Mouse (Mus musculus) spleen, adult 18-20 months (tissue): ENCODE results near the gene Fgfr3.
A peak's percentile ranks its signal among the peaks of the same experiment; 100 is the strongest.

Experiments used
- DNase-seq, 2 experiments: peaks; one replicate each; pipeline ENCODE4 v3.0.0; 2022; ENCODE audit warnings: mixed read lengths in 2 of 2

Fgfr3 gene

DNA sequence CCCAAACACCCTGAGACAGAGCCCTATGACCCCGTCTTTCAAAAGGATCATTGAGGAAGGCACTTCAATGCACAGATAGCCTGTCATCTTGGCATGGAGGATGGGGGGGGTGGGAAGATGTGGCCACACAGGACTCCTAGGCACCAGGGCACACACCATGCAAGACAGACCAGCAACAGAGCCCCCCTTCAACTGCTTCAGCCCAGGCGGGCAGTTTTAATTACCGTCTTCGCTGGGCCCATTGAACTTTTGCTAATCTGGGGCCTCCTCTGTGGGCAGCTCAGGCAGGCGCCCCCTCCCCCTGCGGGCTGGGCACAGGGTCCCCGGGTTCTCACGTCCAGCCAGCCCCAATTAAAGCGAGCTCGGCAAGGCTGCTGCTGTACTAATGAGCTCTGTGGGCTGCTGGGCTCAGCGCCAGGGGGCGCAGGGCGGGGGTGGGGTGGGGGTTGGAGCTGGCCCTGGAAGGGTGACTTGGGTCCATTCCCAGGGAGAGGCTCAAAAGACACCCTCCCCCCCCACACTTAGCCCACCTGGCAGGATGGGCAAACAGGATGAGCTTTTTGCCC, 23.4 kb upstream of the Fgfr3 start:
- DNase-seq: no peak

- DNase-seq: no peak
Observed at GRCm38 (mm10) chr5:33698669-33699068, 22.8 kb upstream of the Fgfr3 start.

DNA sequence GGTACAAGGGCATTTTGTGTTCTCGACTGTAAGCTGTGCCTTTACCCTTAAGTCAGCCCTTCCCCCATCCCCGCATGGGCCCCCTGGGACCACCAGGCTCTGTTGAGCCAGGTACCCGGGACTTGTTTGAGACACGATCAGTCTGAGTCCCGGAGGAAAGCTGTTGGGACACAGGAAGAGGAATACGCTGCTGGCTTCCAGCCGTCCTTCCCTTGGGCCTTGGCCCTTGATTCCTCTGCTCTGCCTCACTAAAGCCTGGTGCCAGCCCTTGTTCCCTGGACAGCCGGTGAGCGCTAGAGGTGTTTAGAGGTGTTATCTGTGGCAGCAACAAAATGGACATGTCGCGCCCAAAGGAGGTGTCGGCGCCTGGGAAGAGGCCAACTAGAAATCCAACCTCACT, 21.5 kb upstream of the Fgfr3 start:
- no peak for DNase-seq

DNA sequence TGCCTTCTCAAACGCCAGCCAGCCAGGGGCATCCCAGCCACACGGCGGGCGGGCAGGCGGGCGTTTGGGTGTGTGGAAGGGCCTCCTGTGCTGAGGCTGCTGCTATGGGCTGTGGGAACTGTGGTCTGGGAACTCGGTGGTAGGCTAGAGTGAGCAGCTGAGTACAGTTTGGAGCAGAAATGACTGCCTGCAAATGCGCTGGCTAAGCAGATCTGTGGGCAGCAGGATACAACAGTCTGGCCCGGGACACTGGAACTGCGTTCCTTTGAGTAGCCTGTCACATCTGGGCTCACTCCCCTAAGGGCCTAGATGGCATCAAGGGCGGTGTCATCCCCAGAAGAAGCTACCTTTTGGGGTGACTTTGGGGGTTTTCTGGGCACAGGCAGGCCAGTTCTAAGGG, 19.6 kb upstream of the Fgfr3 start:
- no peak for DNase-seq

GRCm38 (mm10) chr5:33703999-33704398, 17.5 kb upstream of the Fgfr3 start:
- DNase-seq: no peak

DNA sequence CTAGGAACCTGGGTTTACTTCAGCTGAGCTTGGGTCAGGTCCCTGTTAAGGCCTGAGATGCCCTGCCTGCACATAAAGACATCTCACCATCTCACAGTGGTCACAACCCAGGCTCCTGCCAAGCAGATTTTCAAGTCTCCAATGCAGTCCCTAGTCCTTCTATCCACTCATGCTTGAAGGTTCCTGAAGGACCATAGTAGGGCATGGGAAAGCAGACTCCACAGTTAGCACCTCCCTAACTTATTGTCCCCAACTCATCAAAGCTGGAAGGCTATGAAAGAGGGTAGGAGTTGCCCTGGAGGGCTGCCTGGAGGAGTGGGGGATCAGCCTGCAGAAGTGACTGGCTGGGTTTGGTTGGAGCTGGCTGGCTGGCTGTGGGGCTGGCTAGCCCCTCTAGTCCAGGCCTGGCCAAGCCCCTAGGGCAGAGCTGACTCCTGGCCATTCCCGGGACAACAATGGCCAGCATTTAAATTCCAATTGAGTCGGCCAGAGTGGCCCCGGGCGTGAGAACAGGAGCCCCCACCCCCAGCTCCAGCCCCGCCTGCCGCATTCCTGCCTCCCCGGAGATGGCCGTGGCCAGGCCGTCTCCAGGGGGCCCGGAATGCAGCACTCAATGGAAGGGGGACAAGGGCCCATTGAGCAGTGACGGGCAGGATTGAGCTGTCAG, 16.4 kb upstream of the Fgfr3 start:
- no peak for DNase-seq

- DNase-seq: no peak
Observed at GRCm38 (mm10) chr5:33705612-33706349, 15.7 kb upstream of the Fgfr3 start.

GRCm38 (mm10) chr5:33706350-33706629, 15.2 kb upstream of the Fgfr3 start:
- DNase-seq: no peak

GRCm38 (mm10) chr5:33707163-33707562, 14.3 kb upstream of the Fgfr3 start:
- DNase-seq: no peak

- DNase-seq: no peak
Observed at GRCm38 (mm10) chr5:33709037-33709436, 12.4 kb upstream of the Fgfr3 start.

DNA sequence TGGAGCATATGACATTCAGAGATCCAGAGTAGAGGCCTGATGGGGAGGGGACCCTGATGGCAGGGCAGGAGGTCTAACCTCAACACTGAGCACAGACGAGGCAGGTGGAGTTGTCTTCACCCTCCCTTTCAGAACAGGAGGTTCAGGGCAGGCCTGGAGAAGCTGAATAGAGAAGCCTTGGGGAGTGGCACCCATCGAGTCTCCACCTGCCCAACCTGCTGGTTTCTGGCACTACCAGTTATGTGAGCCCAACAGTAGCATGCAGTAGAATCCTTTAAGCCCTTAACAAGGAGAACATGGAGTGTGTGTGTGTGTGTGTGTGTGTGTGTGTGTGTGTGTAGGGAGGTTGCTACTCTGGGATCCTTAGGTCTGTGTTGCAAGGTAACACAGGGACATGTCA, 8.9 kb upstream of the Fgfr3 start:
- DNase-seq: no peak

GRCm38 (mm10) chr5:33715182-33715581, 6.3 kb upstream of the Fgfr3 start:
- no peak for DNase-seq

DNA sequence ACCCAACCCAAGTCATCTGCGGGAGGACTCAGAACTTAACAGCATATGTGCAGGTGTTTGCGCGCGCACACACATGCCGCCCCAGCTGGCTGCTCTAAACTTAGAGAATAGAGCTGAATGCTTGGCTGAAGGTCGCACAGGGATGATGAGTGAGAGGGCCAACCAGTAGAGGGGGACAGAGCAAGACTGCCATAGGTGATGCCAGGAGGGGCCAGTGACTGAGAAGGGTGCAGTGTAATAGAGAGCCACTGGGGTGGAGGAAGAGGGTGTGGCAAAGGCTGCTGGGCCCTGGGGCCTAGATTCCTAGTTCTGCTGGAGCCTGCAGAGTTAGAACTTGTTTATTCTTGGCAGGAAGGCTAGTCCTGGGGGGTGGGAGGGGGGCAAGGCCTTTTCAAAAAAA, 5.0 kb upstream of the Fgfr3 start:
- no peak for DNase-seq

DNA sequence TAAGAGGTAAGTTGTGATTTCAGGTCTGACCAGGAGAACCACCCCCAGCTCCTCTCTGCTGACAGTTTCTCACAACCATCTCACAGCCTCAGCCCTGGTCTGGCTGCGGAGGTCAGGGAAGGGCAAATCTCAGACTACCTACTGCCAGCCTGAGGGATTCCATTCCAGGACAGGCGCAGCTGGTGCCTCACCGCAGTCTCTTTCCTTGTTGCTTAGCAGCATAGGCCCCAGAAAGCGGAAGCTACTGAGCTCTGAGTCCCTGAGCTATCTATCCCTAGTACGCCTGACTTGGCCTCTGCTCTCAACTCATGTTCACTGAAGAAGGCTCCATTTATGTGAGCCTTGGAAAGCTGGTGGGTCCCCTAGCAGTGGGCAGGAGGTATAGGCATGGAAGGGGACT, 3.0 kb upstream of the Fgfr3 start:
- DNase-seq: no peak

DNA sequence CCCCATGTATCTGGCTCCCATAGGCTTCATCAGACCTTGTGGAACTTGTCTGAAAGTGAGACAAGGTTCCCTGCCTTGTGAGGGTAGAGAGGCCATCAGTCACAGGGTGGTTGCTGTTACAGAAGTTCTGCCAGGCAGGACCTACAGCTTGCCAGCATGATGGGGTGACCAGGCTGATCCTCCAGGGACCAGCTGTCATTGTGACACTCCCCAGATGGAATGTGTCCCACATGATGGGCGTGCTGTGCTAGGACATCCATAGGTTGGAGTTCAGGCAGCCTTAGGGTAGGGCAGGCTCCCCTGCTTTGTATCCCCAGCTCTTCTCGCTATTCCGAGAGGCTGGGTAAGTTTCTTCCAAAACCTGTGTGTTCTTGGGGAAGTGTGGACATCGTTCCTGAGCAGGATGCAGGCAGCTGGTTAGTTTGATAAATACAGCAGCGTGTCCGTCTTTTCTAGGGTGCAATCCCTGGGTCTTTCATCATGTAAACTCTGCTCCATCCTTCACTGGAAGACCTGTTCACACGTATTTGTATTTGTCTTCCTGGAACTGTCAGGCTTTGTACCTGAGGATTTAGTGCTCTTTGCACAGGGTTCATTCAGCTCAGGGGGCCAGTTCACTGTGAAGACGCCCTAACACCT, 503 bp upstream of the Fgfr3 start:
- no peak for DNase-seq

DNA sequence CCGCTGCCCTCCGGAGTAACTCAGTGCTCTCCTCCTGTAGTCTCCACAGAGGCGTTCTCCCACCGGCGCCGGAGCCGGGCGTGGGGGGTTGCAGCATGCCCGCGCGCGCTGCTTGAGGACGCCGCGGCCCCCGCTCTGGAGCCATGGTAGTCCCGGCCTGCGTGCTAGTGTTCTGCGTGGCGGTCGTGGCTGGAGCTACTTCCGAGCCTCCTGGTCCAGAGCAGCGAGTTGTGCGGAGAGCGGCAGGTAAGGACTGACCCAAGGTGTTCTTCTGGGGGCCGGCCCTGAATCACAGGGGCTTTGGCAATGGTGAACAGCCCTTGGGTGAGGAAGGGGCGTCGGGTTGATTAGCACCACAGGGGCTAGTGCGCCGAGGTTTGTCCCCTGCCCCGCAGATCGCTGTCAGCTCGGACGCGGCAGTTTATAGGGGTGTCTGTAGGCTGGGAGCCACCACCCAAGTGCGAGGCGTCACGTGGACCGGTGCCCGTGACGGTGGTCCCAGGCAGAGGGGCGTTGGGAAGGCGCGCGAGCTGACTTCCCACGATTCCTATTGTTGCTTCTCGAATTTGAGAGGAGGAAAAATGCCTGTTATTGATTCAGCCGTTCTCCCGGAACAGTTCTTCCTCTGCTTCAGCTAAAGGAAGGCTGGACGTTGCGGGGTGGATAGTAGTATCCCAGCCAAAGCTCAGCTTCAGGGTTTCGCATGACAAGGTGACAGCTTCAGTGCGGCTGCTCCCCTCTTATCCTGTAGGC, 968 bp downstream of the Fgfr3 start:
- no peak for DNase-seq

DNA sequence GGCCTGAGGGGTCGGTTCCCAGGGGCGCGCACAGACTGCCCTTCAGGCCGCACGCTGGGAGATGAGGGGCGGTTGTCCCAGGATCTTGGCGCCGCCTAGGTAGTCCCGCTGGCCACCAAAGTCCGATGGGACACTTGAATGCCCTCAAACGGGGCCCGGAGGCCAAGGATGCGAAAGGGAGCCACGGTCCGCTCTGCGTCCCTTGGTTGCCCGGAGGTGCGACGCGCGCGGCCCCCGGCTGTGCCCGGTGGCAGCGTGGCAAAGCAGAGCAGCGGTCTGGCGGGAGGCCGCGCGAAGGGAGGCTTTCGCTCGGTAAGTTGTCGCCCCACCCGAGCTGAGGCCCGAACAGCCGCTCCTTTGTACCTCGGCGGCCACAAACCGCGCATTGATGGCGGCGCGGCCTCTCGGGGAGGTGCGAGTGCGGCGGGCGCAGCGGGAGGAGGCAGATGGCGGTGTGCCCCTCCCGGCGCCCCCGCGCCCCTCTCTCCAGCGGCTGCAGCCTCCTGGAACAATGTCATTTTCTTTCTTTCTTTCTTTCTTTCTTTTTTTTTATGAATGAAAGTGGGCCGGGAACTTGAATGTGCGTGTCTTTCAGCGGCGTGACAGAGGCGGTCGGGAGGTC, 1.7 kb downstream of the Fgfr3 start:
- DNase-seq: peak in 1 of 2 experiments; percentile 9

GRCm38 (mm10) chr5:33723641-33724465, 2.4 kb downstream of the Fgfr3 start:
- DNase-seq: no peak

DNA sequence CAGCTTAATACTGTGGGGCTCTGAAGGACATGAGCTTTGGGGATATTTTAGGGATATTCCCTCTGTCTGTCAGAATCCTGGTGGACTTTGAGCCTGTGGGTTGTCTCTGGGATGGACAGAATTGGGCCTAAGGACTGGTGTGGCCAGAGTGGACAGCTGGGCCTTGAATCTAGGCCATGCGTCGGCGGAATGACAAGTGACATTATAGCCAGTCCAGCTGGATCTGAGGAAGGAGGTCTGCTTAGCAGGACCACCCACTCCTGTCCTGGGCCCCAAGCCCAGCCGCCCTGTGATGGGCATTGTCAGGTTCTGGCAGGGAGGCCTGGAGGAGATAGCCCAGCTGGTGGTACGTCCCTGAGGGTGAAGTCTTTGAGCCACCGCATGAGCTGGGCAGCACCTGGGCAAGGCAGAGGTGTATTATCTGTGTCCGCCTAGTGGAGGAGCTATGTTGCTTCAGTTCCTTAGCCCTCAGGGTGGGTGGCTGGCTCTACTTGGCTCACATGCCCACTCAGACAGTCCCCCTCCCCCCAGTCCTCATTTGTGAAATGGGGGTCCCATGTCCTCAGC, 4.7 kb downstream of the Fgfr3 start:
- no peak for DNase-seq

DNA sequence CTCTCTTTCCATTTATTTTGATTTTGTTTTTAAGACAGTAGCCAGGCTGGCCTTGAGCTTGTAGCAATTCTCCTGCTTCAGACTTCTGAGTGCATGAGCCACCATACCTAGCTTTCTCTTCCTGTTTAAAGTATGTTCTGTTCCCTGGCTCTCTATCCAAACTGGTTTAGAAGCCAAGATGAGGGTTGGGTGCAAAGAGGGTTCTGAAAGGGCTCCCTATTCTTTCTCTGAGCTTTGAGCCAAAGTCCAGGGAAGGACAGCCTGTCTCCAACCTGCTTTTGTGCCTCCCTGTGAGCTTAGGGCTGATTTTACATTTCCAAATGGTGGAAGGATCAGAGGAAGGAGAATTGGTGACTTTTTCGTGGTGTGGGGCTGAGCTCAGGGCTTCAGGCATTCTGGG, 5.4 kb downstream of the Fgfr3 start:
- no peak for DNase-seq

GRCm38 (mm10) chr5:33728841-33729240, 7.4 kb downstream of the Fgfr3 start:
- no peak for DNase-seq

DNA sequence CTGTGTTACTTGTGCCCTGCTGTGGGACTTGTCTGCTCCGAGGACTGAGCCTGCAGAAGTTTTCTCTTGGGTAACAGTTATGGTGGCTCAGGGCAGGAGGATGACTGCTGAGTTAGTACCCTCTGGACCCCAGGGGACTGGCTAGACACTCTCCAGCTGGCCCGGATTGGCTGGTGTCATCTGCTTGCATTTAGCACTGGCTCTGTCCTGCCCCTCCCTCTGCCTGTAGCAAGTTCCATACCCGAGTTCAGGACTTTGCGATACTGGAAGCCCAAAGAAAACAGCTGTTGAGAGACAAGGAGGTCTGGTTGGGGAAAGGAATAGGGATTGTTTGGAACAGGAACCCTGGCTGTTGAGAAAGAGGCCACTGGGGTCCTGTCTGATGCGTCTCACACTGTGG, 9.0 kb downstream of the Fgfr3 start:
- DNase-seq: no peak
